Mouse (Mus musculus) kidney, embryonic 14.5 days (tissue): Measurements from ENCODE around the gene 4931428L18Rik. TPM values are rescaled to one million over a fixed set of nuclear protein-coding genes. Genes with fewer than 3 reads are reported as not detected.
"Not testable (repeated sequence)": the region's sequence is repeated elsewhere in the genome, so short reads cannot be mapped to it uniquely, and the experiment has no call there.

ENCODE experiments used
- ATAC-seq: fragments of 200-750 bp; cut with Nextera tagmentation; 2 replicates; pipeline ENCODE4 v1.8.0; 2017; ENCODE audit warnings: moderate number of reproducible peaks, mild to moderate bottlenecking, moderate TSS enrichment, moderate library complexity; ENCODE audit not compliant: low FRiP score, low TSS enrichment
- H3K27ac ChIP-seq: fragments of 300-500 bp; sonication (generic); 2 replicates; pipeline ENCODE4 v1.5.1; 2014; ENCODE audit warnings: low read depth, mild to moderate bottlenecking, low read length, moderate library complexity, mixed read lengths
- H3K27me3 ChIP-seq: fragments of 300-500 bp; sonication (generic); 2 replicates; pipeline ENCODE4 v1.6.1; 2014; ENCODE audit warnings: mild to moderate bottlenecking, low read length; ENCODE audit not compliant: control insufficient read depth, insufficient read depth
- H3K36me3 ChIP-seq: fragments of 300-500 bp; sonication (generic); 2 replicates; pipeline ENCODE4 v1.6.1; 2014; ENCODE audit warnings: low read length, mixed read lengths; ENCODE audit not compliant: control insufficient read depth, insufficient read depth
- H3K4me1 ChIP-seq: fragments of 300-500 bp; sonication (generic); 2 replicates; pipeline ENCODE4 v1.6.1; 2014; ENCODE audit warnings: low read length, mixed read lengths; ENCODE audit not compliant: control insufficient read depth, insufficient read depth
- H3K4me2 ChIP-seq: fragments of 300-500 bp; sonication (generic); replicated peaks from 2 replicates; pipeline ENCODE4 v1.6.1; 2014; ENCODE audit warnings: low read depth, mild to moderate bottlenecking, low read length
- H3K4me3 ChIP-seq: fragments of 300-500 bp; sonication (generic); 2 replicates; pipeline ENCODE4 v1.5.1; 2014; ENCODE audit warnings: mild to moderate bottlenecking, low read length
- H3K9ac ChIP-seq: fragments of 300-500 bp; sonication (generic); 2 replicates; pipeline ENCODE4 v1.6.1; 2014; ENCODE audit warnings: low read depth, mild to moderate bottlenecking, low read length, moderate library complexity
- H3K9me3 ChIP-seq: fragments of 300-500 bp; sonication (generic); 2 replicates; pipeline ENCODE4 v1.6.1; 2016; ENCODE audit warnings: low read length; ENCODE audit not compliant: control insufficient read depth
- WGBS: fragments of 180-500 bp; shearing (Covaris S2); extraction: QIAGEN DNeasy Blood & Tissue Kit; methylation state at CpG from one replicate; pipeline ENCODE4 v1.1.7; 2014; 5-methylcytosine and 5-hydroxymethylcytosine counted together
- polyA plus RNA-seq: library from polyadenylated mRNA; unstranded; fragments of >200 nt; fragmentation: Nextera tagmentation; extraction: Ambion mirVana; gene quantifications from 2 replicates; pipeline ENCODE4 v1.2.1, GENCODE M21; 2014

The 4931428L18Rik gene
- polyA plus RNA-seq, 1 experiment from 2014 or later = not detected

- H3K36me3 ChIP-seq, H3K9ac ChIP-seq, H3K27me3 ChIP-seq, H3K4me3 ChIP-seq, H3K4me1 ChIP-seq, H3K4me2 ChIP-seq, H3K9me3 ChIP-seq, ATAC-seq, H3K27ac ChIP-seq: not testable (repeated sequence)
- 89% methylated on average over 6 of the region's 6 CpGs for WGBS
These were observed 244.6 kb downstream of the 4931428L18Rik start, which contains the start of gene AC153137.1 for GRCm38 (mm10) chr1:30977868-30978267. Gene AC153137.1, minus strand, starts transcription at chr1:30977968.

GRCm38 (mm10) chr1:30977239-30977638 is 245.2 kb downstream of the 4931428L18Rik start:
- H3K36me3 ChIP-seq, H3K4me3 ChIP-seq, H3K27me3 ChIP-seq, H3K9ac ChIP-seq, H3K27ac ChIP-seq, H3K4me2 ChIP-seq, H3K4me1 ChIP-seq, ATAC-seq, H3K9me3 ChIP-seq: not testable (repeated sequence)
- WGBS = 87% methylated on average over 7 of the region's 7 CpGs

GRCm38 (mm10) chr1:30951795-30952194 is 270.7 kb downstream of the 4931428L18Rik start:
- no peaks in the 10 kb centered on the region for H3K9me3 ChIP-seq
- no peak for ATAC-seq
- H3K4me2 ChIP-seq = no peak overlapping the region
- no peaks in the 10 kb centered on the region for H3K27me3 ChIP-seq
- 85% methylated on average over 2 of the region's 2 CpGs for WGBS
- no peak overlapping the region for H3K9ac ChIP-seq
- no peak overlapping the region for H3K27ac ChIP-seq
- no peak overlapping the region for H3K4me3 ChIP-seq
- H3K4me1 ChIP-seq = peaks cover 10% of the 10 kb centered on the region; the same call in 1 of the 2 replicates
- no peaks in the 10 kb centered on the region for H3K36me3 ChIP-seq

- ATAC-seq = no peak
- peak overlapping the region; percentile 74 for H3K9ac ChIP-seq
- H3K36me3 ChIP-seq = peaks cover 3% of the 10 kb centered on the region; the same call in 1 of the 2 replicates
- peak overlapping the region; percentile 87 for H3K4me3 ChIP-seq
- peak overlapping the region; percentile 55 for H3K4me2 ChIP-seq
- H3K4me1 ChIP-seq = peaks cover 11% of the 10 kb centered on the region; the same call in 1 of the 2 replicates
- peak overlapping the region; percentile 97 for H3K27ac ChIP-seq
- H3K27me3 ChIP-seq = no peaks in the 10 kb centered on the region
- H3K9me3 ChIP-seq = no peaks in the 10 kb centered on the region
- WGBS = 38% methylated on average over 5 of the region's 5 CpGs
These were observed 272.0 kb downstream of the 4931428L18Rik start for GRCm38 (mm10) chr1:30950456-30950835.

- peak overlapping the region; percentile 96 for H3K9ac ChIP-seq
- WGBS = under 1% methylated on average over 66 of the region's 66 CpGs
These were observed 272.6 kb downstream of the 4931428L18Rik start for GRCm38 (mm10) chr1:30949710-30950455.

GRCm38 (mm10) chr1:30948950-30949639 is 273.4 kb downstream of the 4931428L18Rik start:
- H3K4me1 ChIP-seq = peaks cover 11% of the 10 kb centered on the region; the same call in 1 of the 2 replicates
- no peaks in the 10 kb centered on the region for H3K27me3 ChIP-seq
- H3K4me2 ChIP-seq = peak overlapping the region; percentile 52
- peak; percentile 70 for ATAC-seq
- H3K27ac ChIP-seq = peak overlapping the region; percentile 97
- H3K36me3 ChIP-seq = peaks cover 16% of the 10 kb centered on the region
- 1% methylated on average over 68 of the region's 85 CpGs for WGBS
- H3K4me3 ChIP-seq = peak overlapping the region; percentile 87
- peak overlapping the region; percentile 96 for H3K9ac ChIP-seq
- no peaks in the 10 kb centered on the region for H3K9me3 ChIP-seq

More at GRCm38 (mm10) chr1:30949710-30950455, 272.6 kb downstream of the 4931428L18Rik start:
- no peaks in the 10 kb centered on the region for H3K27me3 ChIP-seq
- H3K9me3 ChIP-seq = no peaks in the 10 kb centered on the region
- H3K27ac ChIP-seq = peak overlapping the region; percentile 97
- H3K36me3 ChIP-seq = peaks cover 8% of the 10 kb centered on the region
- H3K4me1 ChIP-seq = peaks cover 11% of the 10 kb centered on the region; the same call in 1 of the 2 replicates
- H3K4me2 ChIP-seq = peak overlapping the region; percentile 55
- ATAC-seq = peak; percentile 99
- H3K4me3 ChIP-seq = peak overlapping the region; percentile 87

GRCm38 (mm10) chr1:30948361-30948949 is 274.0 kb downstream of the 4931428L18Rik start:
- Histone ChIP-seq H3K36me3 (peaks cover 23% of the 10 kb centered on the region), H3K4me1 (peaks cover 11% of the 10 kb centered on the region; the same call in 1 of the 2 replicates), H3K4me3 (peak overlapping the region; percentile 87), H3K9ac (peak overlapping the region; percentile 96), H3K9me3 (no peaks in the 10 kb centered on the region), H3K27ac (peak overlapping the region; percentile 97), H3K27me3 (no peaks in the 10 kb centered on the region), H3K4me2 (peak overlapping the region; percentile 52)
- WGBS = under 1% methylated on average over 16 of the region's 16 CpGs
- ATAC-seq = no peak
